Mouse (Mus musculus) thymus, adult 2 months (tissue): Measurements from ENCODE around the gene Il12a. TPM values are rescaled to one million over a fixed set of nuclear protein-coding genes. Genes with fewer than 3 reads are reported as not detected.

Source experiments
- DNase-seq: peaks from one replicate; pipeline ENCODE4 v3.0.0; 2021
- H3K27ac ChIP-seq: fragments of 200-500 bp; 2 replicates; pipeline ENCODE4 v1.5.1; 2012; ENCODE audit warnings: low read length, control low read depth; ENCODE audit not compliant: control insufficient read depth, insufficient read depth
- H3K27me3 ChIP-seq: fragments of 200-500 bp; 2 replicates; pipeline ENCODE4 v1.6.1; 2012; ENCODE audit warnings: mild to moderate bottlenecking, low read length, moderate library complexity, mixed read lengths; ENCODE audit not compliant: control insufficient read depth, insufficient read depth
- H3K36me3 ChIP-seq: fragments of 200-500 bp; 2 replicates; pipeline ENCODE4 v1.6.1; 2012; ENCODE audit warnings: mild to moderate bottlenecking, low read length, moderate library complexity; ENCODE audit not compliant: control insufficient read depth, insufficient read depth
- H3K4me1 ChIP-seq: fragments of 200-500 bp; replicated peaks from 2 replicates; pipeline ENCODE4 v1.6.1; 2012; ENCODE audit warnings: low read length; ENCODE audit not compliant: control insufficient read depth, insufficient read depth
- H3K4me3 ChIP-seq: fragments of 200-500 bp; 2 replicates; pipeline ENCODE4 v1.5.1; 2012; ENCODE audit warnings: mild to moderate bottlenecking, low read length, control low read depth, moderate library complexity; ENCODE audit not compliant: control insufficient read depth, insufficient read depth
- CTCF ChIP-seq: fragments of 200-500 bp; IDR thresholded peaks from 2 replicates; pipeline ENCODE4 v1.5.1; 2012; ENCODE audit warnings: mild to moderate bottlenecking, control low read depth, low read length, moderate library complexity, borderline replicate concordance; ENCODE audit not compliant: control insufficient read depth, poor library complexity, insufficient read depth; ENCODE audit errors: extremely low read depth
- POLR2A ChIP-seq: fragments of 200-500 bp; IDR thresholded peaks from 2 replicates; pipeline ENCODE4 v1.6.1; 2012; ENCODE audit warnings: mild to moderate bottlenecking, low read length, control low read depth, moderate library complexity; ENCODE audit not compliant: control insufficient read depth, poor library complexity, insufficient read depth; ENCODE audit errors: extremely low read depth
- WGBS: fragments of 180-500 bp; shearing (Covaris S2); methylation state at CpG from one replicate; pipeline ENCODE4 v1.1.7; 2018; 5-methylcytosine and 5-hydroxymethylcytosine counted together
- polyA plus RNA-seq: library from polyadenylated mRNA; depleted of rRNA; stranded (reverse); fragments of >200 nt; gene quantifications from 2 replicates; pipeline ENCODE4 v1.2.3, GENCODE M21; 2012; rRNA removed

The Il12a gene
- polyA plus RNA-seq, result 2.8 and 3.2 TPM in 2 replicates

- DNase-seq, result no peak
- Histone ChIP-seq H3K27ac (peak within 1 kb of the TSS; percentile 2; the same call in 1 of the 2 replicates), H3K36me3 (no peaks in the 10 kb centered on the region), H3K27me3 (no peaks in the 10 kb centered on the region; the same call in 1 of the 2 replicates), H3K4me1 (peaks cover 30% of the 10 kb centered on the region), H3K4me3 (peak within 1 kb of the TSS; percentile 42)
- 96% methylated on average over 4 of the region's 4 CpGs for whole genome bisulfite sequencing
- no peak for TF ChIP-seq POLR2A
- no peak for TF ChIP-seq CTCF
These were observed at the start of gene Il12a for GRCm38 (mm10) chr3:68690344-68690743. Gene Il12a (plus strand): TSS chr3:68690644.

GRCm38 (mm10) chr3:68642935-68643334 lies 47.5 kb upstream of the Il12a start:
- WGBS, result 90% methylated on average over 7 of the region's 7 CpGs
- H3K4me3 ChIP-seq, result no peak overlapping the region
- H3K36me3 ChIP-seq, result no peaks in the 10 kb centered on the region
- no peak for DNase-seq
- H3K27ac ChIP-seq, result no peak overlapping the region
- peaks cover 11% of the 10 kb centered on the region for H3K4me1 ChIP-seq
- no peaks in the 10 kb centered on the region for H3K27me3 ChIP-seq
- TF ChIP-seq POLR2A (no peak), CTCF (no peak)

GRCm38 (mm10) chr3:68646387-68647130 lies 43.9 kb upstream of the Il12a start:
- TF ChIP-seq CTCF (no peak), POLR2A (no peak)
- Histone ChIP-seq H3K4me1 (peaks cover 5% of the 10 kb centered on the region; the same call in 1 of the 2 replicates), H3K27me3 (no peaks in the 10 kb centered on the region), H3K36me3 (no peaks in the 10 kb centered on the region), H3K27ac (no peak overlapping the region), H3K4me3 (no peak overlapping the region)
- DNase-seq, result peak; percentile 66
- WGBS, result 41% methylated on average over 6 of the region's 6 CpGs

- peaks cover 5% of the 10 kb centered on the region; the same call in 1 of the 2 replicates for H3K4me1 ChIP-seq
- no peak for DNase-seq
- no peak overlapping the region for H3K4me3 ChIP-seq
- H3K27me3 ChIP-seq, result no peaks in the 10 kb centered on the region
- no peaks in the 10 kb centered on the region for H3K36me3 ChIP-seq
- 96% methylated on average over 3 of the region's 3 CpGs for WGBS
- H3K27ac ChIP-seq, result no peak overlapping the region
- no peak for TF ChIP-seq CTCF
- TF ChIP-seq POLR2A, result no peak
These were observed 43.2 kb upstream of the Il12a start for GRCm38 (mm10) chr3:68647282-68647681.

- Histone ChIP-seq H3K4me3 (no peak overlapping the region), H3K36me3 (no peaks in the 10 kb centered on the region), H3K27me3 (no peaks in the 10 kb centered on the region), H3K4me1 (peaks cover 5% of the 10 kb centered on the region; the same call in 1 of the 2 replicates), H3K27ac (no peak overlapping the region)
- WGBS, result 92% methylated on average over 3 of the region's 3 CpGs
- no peak for TF ChIP-seq POLR2A
- TF ChIP-seq CTCF, result no peak
- no peak for DNase-seq
These were observed 40.2 kb upstream of the Il12a start for GRCm38 (mm10) chr3:68650251-68650650.

GRCm38 (mm10) chr3:68656607-68657352 lies 33.7 kb upstream of the Il12a start:
- Histone ChIP-seq H3K4me3 (no peak overlapping the region), H3K27me3 (no peaks in the 10 kb centered on the region), H3K36me3 (no peaks in the 10 kb centered on the region), H3K27ac (no peak overlapping the region), H3K4me1 (peaks cover 4% of the 10 kb centered on the region)
- 49% methylated on average over 4 of the region's 4 CpGs for WGBS
- TF ChIP-seq CTCF, result no peak
- TF ChIP-seq POLR2A, result no peak
- no peak for DNase-seq
